Mouse (Mus musculus) c-Kit-negative CD71-positive TER-119-positive erythroid progenitor cells, embryonic 14.5 days (primary cell): ENCODE data around the gene Isg20l2.

Source experiments
- DNase-seq: peaks from one replicate; pipeline ENCODE4 v3.0.0-alpha.2; 2013; ENCODE audit warnings: low read depth, low spot score

Gene Isg20l2

GRCm38 (mm10) chr3:87974381-87974987 lies 44.4 kb downstream of the Isg20l2 start:
- DNase-seq, result no peak

GRCm38 (mm10) chr3:87979493-87979892 lies 49.4 kb downstream of the Isg20l2 start:
- DNase-seq, result no peak

- DNase-seq, result no peak
These were observed 50.0 kb downstream of the Isg20l2 start for GRCm38 (mm10) chr3:87980085-87980484.

- DNase-seq, result no peak
These were observed 50.6 kb downstream of the Isg20l2 start for GRCm38 (mm10) chr3:87980728-87981127.

- DNase-seq, result no peak
These were observed 51.2 kb downstream of the Isg20l2 start for GRCm38 (mm10) chr3:87981214-87981760.

GRCm38 (mm10) chr3:87981894-87982835 lies 52.1 kb downstream of the Isg20l2 start:
- DNase-seq, result no peak

GRCm38 (mm10) chr3:87982836-87983601 lies 52.9 kb downstream of the Isg20l2 start:
- DNase-seq, result no peak

GRCm38 (mm10) chr3:87983627-87984026 lies 53.5 kb downstream of the Isg20l2 start:
- no peak for DNase-seq

GRCm38 (mm10) chr3:87984094-87984493 lies 54.0 kb downstream of the Isg20l2 start:
- no peak for DNase-seq

GRCm38 (mm10) chr3:87985505-87986320 lies 55.6 kb downstream of the Isg20l2 start:
- DNase-seq, result no peak

- DNase-seq, result peak; percentile 60
These were observed 56.8 kb downstream of the Isg20l2 start for GRCm38 (mm10) chr3:87986868-87987267.

- DNase-seq, result no peak
These were observed 57.5 kb downstream of the Isg20l2 start for GRCm38 (mm10) chr3:87987633-87988032.

- DNase-seq, result no peak
These were observed 58.0 kb downstream of the Isg20l2 start for GRCm38 (mm10) chr3:87988068-87988467.

GRCm38 (mm10) chr3:87989935-87990334 lies 59.8 kb downstream of the Isg20l2 start:
- no peak for DNase-seq
